Mouse (Mus musculus): Measurements from ENCODE around the gene Itih5. TPM values are rescaled to one million over a fixed set of nuclear protein-coding genes. Genes with fewer than 3 reads are reported as not detected.

Gene Itih5
- total and polyA plus RNA-seq, 3 experiments, result not detected

DNA sequence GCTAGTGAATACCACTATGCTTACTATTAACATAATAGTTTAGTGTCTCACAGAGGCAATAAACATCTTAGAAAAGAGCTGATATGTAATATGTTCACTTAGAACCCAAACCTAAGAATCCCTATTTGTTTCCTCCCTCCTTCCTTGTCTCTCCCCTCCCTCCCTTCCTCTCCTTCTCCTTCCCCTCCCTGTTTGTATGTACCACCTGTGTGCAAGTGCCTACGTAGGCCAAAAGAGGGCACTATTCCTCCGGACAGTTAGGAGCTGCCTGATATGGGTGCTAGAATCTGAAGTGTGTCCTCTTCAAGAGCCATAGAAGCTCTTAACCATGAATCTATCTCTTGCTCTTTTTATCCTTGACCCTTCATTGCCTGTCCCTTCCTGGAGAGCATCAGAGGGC is 83.2 kb downstream of the Itih5 start:
- Histone ChIP-seq H3K27me3 (ENCODE audit: control insufficient read depth in 1 of 2, insufficient read depth in 2 of 2, low read length in 2 of 2) (no peaks in the 10 kb centered on the region), H3K79me2 (ENCODE audit: control insufficient read depth, insufficient read depth, low read length, poor library complexity) (no peaks in the 10 kb centered on the region), H3K36me3 (ENCODE audit: control insufficient read depth in 1 of 2, insufficient read depth in 2 of 2, low read length in 2 of 2) (no peaks in the 10 kb centered on the region), H3K27ac (ENCODE audit: control insufficient read depth, low read depth, low read length) (no peak overlapping the region), H3K4me3 (ENCODE audit: control insufficient read depth in 1 of 2, insufficient read depth in 1 of 2, low read depth in 2 of 2, low read length in 2 of 2) (no peak overlapping the region), H3K4me1 (ENCODE audit: control insufficient read depth in 1 of 2, insufficient read depth in 2 of 2, low read length in 2 of 2) (no peaks in the 10 kb centered on the region), H3K9ac (ENCODE audit: control insufficient read depth, low read depth, low read length, poor library complexity, severe bottlenecking) (no peak overlapping the region), H3K9me3 (replicated peaks; ENCODE audit: insufficient read depth, low read length) (no peaks in the 10 kb centered on the region)
- TF ChIP-seq RAD21 (IDR thresholded peaks at IDR 0.05; ENCODE audit: low read depth, low read length) (no peak), POLR2AphosphoS5 (IDR thresholded peaks at IDR 0.05; ENCODE audit: borderline replicate concordance, low read depth, low read length) (no peak), GABPA (IDR thresholded peaks at IDR 0.05; ENCODE audit: low read depth, low read length) (no peak), HCFC1 (IDR thresholded peaks at IDR 0.05; ENCODE audit: low read depth, low read length) (no peak), CHD2 (IDR thresholded peaks at IDR 0.05; ENCODE audit: low read length) (no peak), USF2 (IDR thresholded peaks at IDR 0.05; ENCODE audit: borderline replicate concordance in 1 of 2, insufficient read depth in 1 of 2, low read depth in 1 of 2, low read length in 2 of 2) (no peak), TAL1 (IDR thresholded peaks at IDR 0.05; ENCODE audit: low read length) (no peak), ELF1 (IDR thresholded peaks at IDR 0.05; ENCODE audit: low read depth, low read length) (no peak), MAFK (IDR thresholded peaks at IDR 0.05; ENCODE audit: borderline replicate concordance, low read depth, low read length) (no peak), GATA1 (IDR thresholded peaks at IDR 0.05; ENCODE audit: low read depth, low read length) (no peak), ZKSCAN1 (IDR thresholded peaks at IDR 0.05; ENCODE audit: low read depth, low read length) (no peak), KAT2A (conservative IDR thresholded peaks at IDR 0.05; ENCODE audit: low read depth, low read length) (no peak), MYB (IDR thresholded peaks at IDR 0.05; ENCODE audit: low read depth, low read length) (no peak)
- DNase-seq (ENCODE audit: low read depth, low spot score), result no peak

DNA sequence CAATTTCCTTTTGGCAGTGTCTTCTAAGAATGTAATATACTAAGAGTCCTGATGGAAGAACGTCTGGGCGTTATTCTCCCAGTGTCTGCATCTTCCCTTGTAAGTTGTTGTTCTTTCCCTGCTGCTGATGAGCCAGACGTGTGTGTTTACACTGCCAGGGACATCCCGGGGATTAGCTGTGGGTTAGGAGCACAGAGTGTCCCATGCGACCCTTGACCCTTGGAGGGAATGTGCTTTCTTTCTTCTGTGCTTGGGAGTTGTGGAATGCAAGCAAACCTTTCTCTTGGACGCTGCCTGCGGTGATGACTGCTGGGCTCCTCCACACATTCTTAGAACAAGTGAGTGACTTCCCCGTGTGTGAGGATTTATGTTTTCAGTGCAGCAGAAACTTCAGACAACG is 89.6 kb downstream of the Itih5 start:
- no peak overlapping the region for H3K9ac ChIP-seq (ENCODE audit: control insufficient read depth, low read depth, low read length, poor library complexity, severe bottlenecking)
- no peaks in the 10 kb centered on the region for H3K4me1 ChIP-seq (ENCODE audit: control insufficient read depth in 1 of 2, insufficient read depth in 2 of 2, low read length in 2 of 2)
- no peak for DNase-seq (ENCODE audit: low read depth, low spot score)
- H3K27me3 ChIP-seq (ENCODE audit: control insufficient read depth in 1 of 2, insufficient read depth in 2 of 2, low read length in 2 of 2), result no peaks in the 10 kb centered on the region
- no peak overlapping the region for H3K4me3 ChIP-seq (ENCODE audit: control insufficient read depth in 1 of 2, insufficient read depth in 1 of 2, low read depth in 2 of 2, low read length in 2 of 2)
- no peaks in the 10 kb centered on the region for H3K36me3 ChIP-seq (ENCODE audit: control insufficient read depth in 1 of 2, insufficient read depth in 2 of 2, low read length in 2 of 2)
- H3K79me2 ChIP-seq (ENCODE audit: control insufficient read depth, insufficient read depth, low read length, poor library complexity), result no peaks in the 10 kb centered on the region
- TF ChIP-seq ZC3H11A (IDR thresholded peaks at IDR 0.05; ENCODE audit: low read depth, low read length) (no peak), ETS1 (IDR thresholded peaks at IDR 0.05; ENCODE audit: low read depth, low read length) (no peak), CHD2 (IDR thresholded peaks at IDR 0.05; ENCODE audit: low read length) (no peak), CHD1 (IDR thresholded peaks at IDR 0.05; ENCODE audit: low read depth, low read length) (no peak), ZNF384 (IDR thresholded peaks at IDR 0.05; ENCODE audit: low read depth, low read length) (no peak), NRF1 (IDR thresholded peaks at IDR 0.05; ENCODE audit: insufficient read depth, low read depth, low read length, poor library complexity, severe bottlenecking) (no peak), MEF2A (IDR thresholded peaks at IDR 0.05; ENCODE audit: extremely low read depth, insufficient replicate concordance, low read depth, low read length, poor library complexity, severe bottlenecking) (no peak)
- H3K9me3 ChIP-seq (replicated peaks; ENCODE audit: insufficient read depth, low read length), result no peaks in the 10 kb centered on the region
- H3K27ac ChIP-seq (ENCODE audit: control insufficient read depth, low read depth, low read length), result no peak overlapping the region
